In genomic region chr8:71686143-71686734, GRCm38 (mm10) we compare ENCODE assay signal across 8 mouse cellular contexts. TPM values are rescaled to one million over a fixed set of nuclear protein-coding genes. Genes with fewer than 3 reads are reported as not detected.
DNase-seq lines count a peak whose midpoint lies in the region; ATAC-seq and TF ChIP-seq lines count a peak whose summit lies in the region.

No protein-coding gene starts in this region.

- DNase-seq in kidney, postnatal 36 days: no peak
- peak; percentile 53 for DNase-seq in embryonic facial prominence, embryonic 10.5 days (ENCODE audit: low spot score)
- no peak for DNase-seq in gastrocnemius, adult 2 months
- DNase-seq in spleen, postnatal 36 days (ENCODE audit: low spot score in 2 of 2): no peak
- no peak for DNase-seq in cerebellum, adult 11 months

- no peak overlapping the region for H3K27ac ChIP-seq in kidney, embryonic 14.5 days (ENCODE audit: low read depth, low read length)
- no peak overlapping the region for H3K27ac ChIP-seq in embryonic facial prominence, embryonic 10.5 days (replicated peaks)
- H3K27ac ChIP-seq in hindbrain, embryonic 15.5 days (replicated peaks): no peak overlapping the region; the same call in 1 of the 2 replicates
- H3K27ac ChIP-seq in midbrain, embryonic 15.5 days: no peak overlapping the region
- no peak overlapping the region for H3K27ac ChIP-seq in gastrocnemius, adult 2 months

- H3K9ac ChIP-seq in kidney, embryonic 14.5 days (ENCODE audit: low read depth, low read length): no peak overlapping the region
- H3K9ac ChIP-seq in hindbrain, embryonic 15.5 days: peak overlapping the region; percentile 36
- peak overlapping the region; percentile 53 for H3K9ac ChIP-seq in midbrain, embryonic 15.5 days

- intact Hi-C loops in gastrocnemius, adult 2 months (cut with DNase I): no loop called here

- H3K27me3 ChIP-seq in kidney, embryonic 14.5 days (ENCODE audit: control insufficient read depth, insufficient read depth, low read length): peaks cover 100% of the 10 kb centered on the region
- peaks cover 100% of the 10 kb centered on the region for H3K27me3 ChIP-seq in embryonic facial prominence, embryonic 10.5 days (replicated peaks; ENCODE audit: low read depth, poor library complexity, severe bottlenecking)
- peaks cover 98% of the 10 kb centered on the region for H3K27me3 ChIP-seq in hindbrain, embryonic 15.5 days
- peaks cover 100% of the 10 kb centered on the region for H3K27me3 ChIP-seq in midbrain, embryonic 15.5 days (replicated peaks)

- no peaks in the 10 kb centered on the region for H3K9me3 ChIP-seq in kidney, embryonic 14.5 days (ENCODE audit: control insufficient read depth, low read length)
- no peaks in the 10 kb centered on the region for H3K9me3 ChIP-seq in embryonic facial prominence, embryonic 10.5 days
- H3K9me3 ChIP-seq in hindbrain, embryonic 15.5 days: no peaks in the 10 kb centered on the region
- no peaks in the 10 kb centered on the region for H3K9me3 ChIP-seq in midbrain, embryonic 15.5 days

- TF ChIP-seq CTCF in gastrocnemius, adult 2 months (IDR thresholded peaks at IDR 0.05): no peak

- no peaks in the 10 kb centered on the region for H3K36me3 ChIP-seq in kidney, embryonic 14.5 days (ENCODE audit: control insufficient read depth, insufficient read depth, low read length)
- H3K36me3 ChIP-seq in embryonic facial prominence, embryonic 10.5 days (replicated peaks): no peaks in the 10 kb centered on the region
- H3K36me3 ChIP-seq in hindbrain, embryonic 15.5 days: no peaks in the 10 kb centered on the region
- no peaks in the 10 kb centered on the region for H3K36me3 ChIP-seq in midbrain, embryonic 15.5 days (replicated peaks)

- peak overlapping the region; percentile 37 for H3K4me2 ChIP-seq in kidney, embryonic 14.5 days (replicated peaks; ENCODE audit: low read depth, low read length)
- H3K4me2 ChIP-seq in hindbrain, embryonic 15.5 days: peak overlapping the region; percentile 66
- peak overlapping the region; percentile 86 for H3K4me2 ChIP-seq in midbrain, embryonic 15.5 days

- 1% methylated on average over 22 of the region's 23 CpGs for WGBS in kidney, embryonic 14.5 days
- under 1% methylated on average over 23 of the region's 23 CpGs for WGBS in embryonic facial prominence, embryonic 10.5 days
- 3% methylated on average over 23 of the region's 23 CpGs for WGBS in hindbrain, embryonic 15.5 days
- WGBS in midbrain, embryonic 15.5 days: 2% methylated on average over 23 of the region's 23 CpGs

- 0 out of 2 replicates have a peak, but pooled peaks cover 9% of the 10 kb centered on the region for H3K4me1 ChIP-seq in kidney, embryonic 14.5 days (ENCODE audit: control insufficient read depth, insufficient read depth, low read length)
- peaks cover 37% of the 10 kb centered on the region for H3K4me1 ChIP-seq in embryonic facial prominence, embryonic 10.5 days
- H3K4me1 ChIP-seq in hindbrain, embryonic 15.5 days (replicated peaks): peaks cover 21% of the 10 kb centered on the region
- peaks cover 22% of the 10 kb centered on the region for H3K4me1 ChIP-seq in midbrain, embryonic 15.5 days

- H3K4me3 ChIP-seq in kidney, embryonic 14.5 days (ENCODE audit: low read length): peak overlapping the region; percentile 25
- peak overlapping the region; percentile 40 for H3K4me3 ChIP-seq in embryonic facial prominence, embryonic 10.5 days
- H3K4me3 ChIP-seq in hindbrain, embryonic 15.5 days: peak overlapping the region; percentile 43
- H3K4me3 ChIP-seq in midbrain, embryonic 15.5 days: peak overlapping the region; percentile 46
- no peak overlapping the region for H3K4me3 ChIP-seq in gastrocnemius, adult 2 months

- ATAC-seq in kidney, embryonic 14.5 days (ENCODE audit: low FRiP score, low TSS enrichment): peak; percentile 56
- ATAC-seq in hindbrain, embryonic 15.5 days (ENCODE audit: low FRiP score, low read depth): peak; percentile 71
- ATAC-seq in midbrain, embryonic 15.5 days (replicated peaks): peak; percentile 71

RNA-seq across cellular contexts. Expression of gene Insl3, which starts 2.8 kb away (rescaled TPM):
- 1.2 TPM in 1 of 2 replicates, not detected in the other for polyA plus RNA-seq in kidney, embryonic 14.5 days (2014; fragmentation: Nextera tagmentation; extraction: Ambion mirVana)
- 0.55 TPM in 1 of 2 replicates, not detected in the other for polyA plus RNA-seq in embryonic facial prominence, embryonic 10.5 days (2016; fragmentation: Nextera tagmentation; extraction: Ambion mirVana)
- polyA plus RNA-seq in hindbrain, embryonic 15.5 days (2015; fragmentation: Nextera tagmentation; extraction: Ambion mirVana): 0.47 and 1.5 TPM in 2 replicates
- polyA plus RNA-seq in midbrain, embryonic 15.5 days (2015; fragmentation: Nextera tagmentation; extraction: Ambion mirVana): 0.37 and 1.5 TPM in 2 replicates
- total RNA-seq in gastrocnemius, adult 2 months (2021): 1 to 10 TPM in 1 of 2 experiments, not detected in 1; 1.4 TPM

RNA-seq across cellular contexts. Expression of gene Jak3, which starts 10.1 kb away (rescaled TPM):
- polyA plus RNA-seq in kidney, embryonic 14.5 days (2014; fragmentation: Nextera tagmentation; extraction: Ambion mirVana): 3.0 and 5.2 TPM in 2 replicates
- 3.6 and 4.0 TPM in 2 replicates for polyA plus RNA-seq in embryonic facial prominence, embryonic 10.5 days (2016; fragmentation: Nextera tagmentation; extraction: Ambion mirVana)
- polyA plus RNA-seq in hindbrain, embryonic 15.5 days (2015; fragmentation: Nextera tagmentation; extraction: Ambion mirVana): 6.1 and 7.0 TPM in 2 replicates
- polyA plus RNA-seq in midbrain, embryonic 15.5 days (2015; fragmentation: Nextera tagmentation; extraction: Ambion mirVana): 5.2 and 5.8 TPM in 2 replicates
- 1 to 10 TPM; 2.1 to 2.5 TPM for total RNA-seq in gastrocnemius, adult 2 months (2021)

RNA-seq across cellular contexts. Expression of gene Unc13a, which starts 14.7 kb away (rescaled TPM):
- 0.50 and 0.53 TPM in 2 replicates for polyA plus RNA-seq in kidney, embryonic 14.5 days (2014; fragmentation: Nextera tagmentation; extraction: Ambion mirVana)
- 2.2 TPM in 2 replicates for polyA plus RNA-seq in embryonic facial prominence, embryonic 10.5 days (2016; fragmentation: Nextera tagmentation; extraction: Ambion mirVana)
- polyA plus RNA-seq in hindbrain, embryonic 15.5 days (2015; fragmentation: Nextera tagmentation; extraction: Ambion mirVana): 20.8 and 24.7 TPM in 2 replicates
- 26.9 and 27.4 TPM in 2 replicates for polyA plus RNA-seq in midbrain, embryonic 15.5 days (2015; fragmentation: Nextera tagmentation; extraction: Ambion mirVana)
- not detected for total RNA-seq in gastrocnemius, adult 2 months (2021)

RNA-seq across cellular contexts. Expression of gene B3gnt3, which starts 15.3 kb away (rescaled TPM):
- polyA plus RNA-seq in kidney, embryonic 14.5 days (2014; fragmentation: Nextera tagmentation; extraction: Ambion mirVana): 1.1 and 1.6 TPM in 2 replicates
- polyA plus RNA-seq in embryonic facial prominence, embryonic 10.5 days (2016; fragmentation: Nextera tagmentation; extraction: Ambion mirVana): 0.54 and 0.72 TPM in 2 replicates
- 0.45 and 0.52 TPM in 2 replicates for polyA plus RNA-seq in hindbrain, embryonic 15.5 days (2015; fragmentation: Nextera tagmentation; extraction: Ambion mirVana)
- 0.27 and 0.36 TPM in 2 replicates for polyA plus RNA-seq in midbrain, embryonic 15.5 days (2015; fragmentation: Nextera tagmentation; extraction: Ambion mirVana)
- total RNA-seq in gastrocnemius, adult 2 months (2021): 1 to 10 TPM; 2.1 to 2.9 TPM

RNA-seq across cellular contexts. Expression of gene Fcho1, which starts 39.3 kb away (rescaled TPM):
- polyA plus RNA-seq in kidney, embryonic 14.5 days (2014; fragmentation: Nextera tagmentation; extraction: Ambion mirVana): 5.5 and 6.5 TPM in 2 replicates
- 6.0 and 7.9 TPM in 2 replicates for polyA plus RNA-seq in embryonic facial prominence, embryonic 10.5 days (2016; fragmentation: Nextera tagmentation; extraction: Ambion mirVana)
- polyA plus RNA-seq in hindbrain, embryonic 15.5 days (2015; fragmentation: Nextera tagmentation; extraction: Ambion mirVana): 77.2 and 93.0 TPM in 2 replicates
- 96.0 and 102 TPM in 2 replicates for polyA plus RNA-seq in midbrain, embryonic 15.5 days (2015; fragmentation: Nextera tagmentation; extraction: Ambion mirVana)
- not detected for total RNA-seq in gastrocnemius, adult 2 months (2021)
